Mouse (Mus musculus) lung, embryonic 15.5 days (tissue): Measurements from ENCODE around the gene Arid5a. TPM values are rescaled to one million over a fixed set of nuclear protein-coding genes. Genes with fewer than 3 reads are reported as not detected.
A peak's percentile ranks its signal among the peaks of the same experiment; 100 is the strongest.

Experiments used
- ATAC-seq: fragments of 200-750 bp; cut with Nextera tagmentation; 2 replicates; pipeline ENCODE4 v1.8.0; 2017; ENCODE audit warnings: moderate number of reproducible peaks, borderline replicate concordance; ENCODE audit not compliant: low FRiP score, low TSS enrichment; ENCODE audit errors: extremely low read depth
- H3K27ac ChIP-seq: fragments of 300-500 bp; sonication (generic); 2 replicates; pipeline ENCODE4 v1.5.1; 2015; ENCODE audit warnings: moderate library complexity, mild to moderate bottlenecking, inconsistent platforms
- H3K27me3 ChIP-seq: fragments of 300-500 bp; sonication (generic); 2 replicates; pipeline ENCODE4 v1.6.1; 2015; ENCODE audit warnings: inconsistent platforms
- H3K36me3 ChIP-seq: fragments of 300-500 bp; sonication (generic); 2 replicates; pipeline ENCODE4 v1.6.1; 2015; ENCODE audit warnings: inconsistent platforms
- H3K4me1 ChIP-seq: fragments of 300-500 bp; sonication (generic); 2 replicates; pipeline ENCODE4 v1.6.1; 2015; ENCODE audit warnings: inconsistent platforms
- H3K4me2 ChIP-seq: fragments of 300-500 bp; sonication (generic); 2 replicates; pipeline ENCODE4 v1.6.1; 2015; ENCODE audit warnings: inconsistent platforms, mild to moderate bottlenecking, moderate library complexity
- H3K4me3 ChIP-seq: fragments of 300-500 bp; sonication (generic); 2 replicates; pipeline ENCODE4 v1.5.1; 2015; ENCODE audit warnings: mild to moderate bottlenecking, inconsistent platforms
- H3K9ac ChIP-seq: fragments of 300-500 bp; sonication (generic); 2 replicates; pipeline ENCODE4 v1.6.1; 2015; ENCODE audit warnings: inconsistent platforms
- H3K9me3 ChIP-seq: fragments of 300-500 bp; sonication (generic); 2 replicates; pipeline ENCODE4 v1.6.1; 2016; ENCODE audit warnings: inconsistent platforms
- WGBS: fragments of 180-500 bp; shearing (Covaris S2); methylation state at CpG from one replicate; pipeline ENCODE4 v1.1.7; 2015; 5-methylcytosine and 5-hydroxymethylcytosine counted together
- polyA plus RNA-seq: library from polyadenylated mRNA; unstranded; fragments of >200 nt; fragmentation: Nextera tagmentation; extraction: Ambion mirVana; gene quantifications from 2 replicates; pipeline ENCODE4 v1.2.1, GENCODE M21; 2015

Arid5a gene
- polyA plus RNA-seq, 1 experiment from 2014 or later = 8.9 TPM

DNA sequence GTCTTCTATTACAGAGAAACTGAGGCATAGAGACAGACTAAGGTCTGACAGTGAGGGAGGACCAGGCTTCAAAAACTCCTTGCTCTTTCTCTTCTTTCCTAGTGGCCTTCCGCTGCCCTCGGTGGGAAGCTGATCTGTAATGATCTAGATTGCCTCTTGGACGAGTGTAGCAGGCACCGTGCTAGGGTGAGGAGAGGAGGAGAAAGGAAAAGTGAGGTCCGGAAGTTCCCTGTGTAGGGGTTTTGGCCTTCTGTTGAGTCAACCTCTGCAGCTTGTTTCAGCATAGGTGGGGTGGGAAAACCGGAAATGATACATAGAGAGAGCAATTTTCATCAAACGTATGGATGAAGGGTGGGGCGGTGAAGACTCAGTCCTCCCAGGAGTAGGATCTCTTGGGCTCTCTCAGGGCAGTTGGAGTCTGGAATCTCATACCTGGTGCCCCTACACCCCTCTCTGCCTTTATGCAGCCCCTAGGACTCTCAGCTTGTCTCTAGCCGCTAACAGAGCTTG is 1.5 kb downstream of the Arid5a start:
- Histone ChIP-seq H3K36me3 (no peaks in the 10 kb centered on the region), H3K27ac (no peak overlapping the region), H3K27me3 (no peaks in the 10 kb centered on the region), H3K9ac (no peak overlapping the region), H3K4me2 (peak overlapping the region; percentile 95), H3K4me1 (peaks cover 22% of the 10 kb centered on the region), H3K4me3 (peak overlapping the region; percentile 74), H3K9me3 (no peaks in the 10 kb centered on the region)
- ATAC-seq = no peak
- WGBS = 53% methylated on average over 9 of the region's 9 CpGs

DNA sequence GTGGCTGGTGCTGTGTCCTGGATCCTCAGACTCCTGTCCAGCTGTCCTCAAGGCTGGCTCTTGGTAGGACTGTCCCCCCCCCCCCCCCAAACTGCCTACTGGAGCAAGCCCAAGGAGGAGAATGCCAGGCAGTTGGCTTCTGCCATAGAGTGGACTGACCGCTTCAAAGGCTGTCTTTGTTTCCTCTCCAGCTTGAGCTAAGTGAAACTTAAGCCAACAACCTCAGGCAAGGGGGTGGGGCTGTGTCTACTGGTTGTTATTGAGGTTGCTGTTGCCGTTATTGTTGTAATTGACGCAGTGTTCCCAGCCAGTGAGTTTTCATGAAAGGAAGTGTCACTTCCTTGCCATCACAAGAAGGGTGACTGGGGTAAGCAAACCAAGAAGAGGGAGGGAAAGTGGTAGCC is 2.0 kb downstream of the Arid5a start:
- no peak overlapping the region for H3K27ac ChIP-seq
- H3K9ac ChIP-seq = no peak overlapping the region
- peak overlapping the region; percentile 95 for H3K4me2 ChIP-seq
- 26% methylated on average over 3 of the region's 3 CpGs for WGBS
- no peaks in the 10 kb centered on the region for H3K27me3 ChIP-seq
- ATAC-seq = no peak
- H3K4me3 ChIP-seq = peak overlapping the region; percentile 3
- H3K36me3 ChIP-seq = no peaks in the 10 kb centered on the region
- peaks cover 22% of the 10 kb centered on the region for H3K4me1 ChIP-seq
- no peaks in the 10 kb centered on the region for H3K9me3 ChIP-seq

DNA sequence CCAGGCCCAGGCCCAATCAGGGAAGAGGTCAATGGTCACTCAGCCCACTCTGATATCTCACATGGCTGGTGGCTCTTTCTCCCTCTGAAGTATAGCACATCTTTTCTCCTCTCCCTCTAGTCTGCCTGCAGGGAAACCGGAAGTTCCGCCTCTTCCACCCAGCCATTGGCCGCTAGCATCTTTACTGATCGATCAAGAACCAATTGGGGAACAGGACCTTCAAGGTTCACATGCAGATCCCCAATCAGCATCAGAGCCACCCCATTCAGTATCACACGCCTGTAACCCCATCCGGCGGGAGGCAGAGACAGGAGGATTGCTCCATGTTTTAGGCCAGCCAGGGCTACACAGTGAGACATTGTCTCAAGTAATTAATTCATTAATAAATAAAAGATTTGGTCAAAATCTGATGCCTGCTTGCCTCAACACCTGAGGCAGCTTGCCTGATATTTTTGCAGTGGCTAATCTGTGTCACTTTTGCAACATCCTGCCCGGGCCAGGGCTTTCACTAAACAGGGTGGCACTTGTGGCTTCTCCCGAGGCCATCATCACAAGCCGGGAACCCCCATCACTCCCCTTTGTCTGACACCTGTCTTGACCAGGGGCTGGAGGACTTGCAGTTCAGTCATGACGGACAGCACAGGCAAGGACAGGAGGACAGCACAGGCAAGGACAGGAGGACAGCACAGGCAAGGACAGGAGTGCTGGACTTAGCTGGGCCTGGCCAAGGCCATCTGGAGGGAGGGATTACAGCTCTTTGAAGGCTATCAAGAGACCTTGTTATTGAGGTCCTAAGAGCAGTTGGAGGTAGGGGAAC is 7.6 kb downstream of the Arid5a start:
- Histone ChIP-seq H3K4me1 (no peaks in the 10 kb centered on the region), H3K27ac (no peak overlapping the region), H3K4me3 (no peak overlapping the region), H3K9me3 (no peaks in the 10 kb centered on the region), H3K36me3 (no peaks in the 10 kb centered on the region), H3K9ac (no peak overlapping the region), H3K27me3 (no peaks in the 10 kb centered on the region), H3K4me2 (no peak overlapping the region)
- ATAC-seq = no peak
- 86% methylated on average over 11 of the region's 11 CpGs for WGBS

DNA sequence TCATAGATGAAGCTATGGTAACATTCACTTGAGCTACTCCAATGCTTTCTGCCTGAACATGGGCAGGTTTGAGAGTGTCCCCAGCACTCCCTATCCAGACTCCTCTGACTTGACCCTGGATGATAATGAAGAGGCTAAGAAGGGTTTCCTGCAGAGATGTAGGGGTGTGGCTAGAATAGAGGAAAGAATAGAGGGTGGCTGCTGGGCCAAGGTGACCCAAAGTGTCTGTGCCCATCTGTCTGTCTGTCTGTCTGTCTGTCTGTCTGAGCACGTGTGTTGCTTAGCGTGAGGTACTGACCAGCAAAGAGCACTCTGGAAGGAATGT is 8.2 kb downstream of the Arid5a start:
- Histone ChIP-seq H3K4me1 (no peaks in the 10 kb centered on the region), H3K4me2 (no peak overlapping the region), H3K9me3 (no peaks in the 10 kb centered on the region), H3K36me3 (no peaks in the 10 kb centered on the region), H3K4me3 (no peak overlapping the region), H3K9ac (no peak overlapping the region), H3K27me3 (no peaks in the 10 kb centered on the region), H3K27ac (no peak overlapping the region)
- WGBS = 76% methylated on average over 2 of the region's 2 CpGs
- ATAC-seq = no peak

DNA sequence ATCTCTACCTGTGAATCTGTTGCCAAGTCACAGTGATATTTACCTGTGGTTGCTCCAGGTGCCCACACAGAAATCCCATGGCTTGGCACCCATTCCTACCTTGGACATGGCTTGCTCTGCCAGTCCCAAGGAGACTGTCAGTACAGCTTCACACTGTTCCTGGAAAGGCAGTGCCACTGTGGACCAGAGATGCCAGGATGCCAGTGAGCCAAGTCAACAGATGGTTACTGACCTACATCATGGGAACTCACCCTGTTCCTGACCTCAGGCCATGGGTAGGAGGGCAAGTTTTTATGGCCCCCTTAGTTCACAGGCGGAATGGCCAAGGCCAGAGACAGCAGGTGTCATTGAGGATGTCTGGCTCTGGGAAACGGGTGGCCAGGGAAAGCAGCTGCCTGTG is 13.6 kb downstream of the Arid5a start:
- Histone ChIP-seq H3K4me2 (no peak overlapping the region), H3K27me3 (no peaks in the 10 kb centered on the region), H3K9ac (no peak overlapping the region), H3K4me3 (no peak overlapping the region), H3K36me3 (no peaks in the 10 kb centered on the region), H3K27ac (no peak overlapping the region), H3K4me1 (peaks cover 10% of the 10 kb centered on the region), H3K9me3 (no peaks in the 10 kb centered on the region)
- ATAC-seq = no peak
- WGBS = 81% methylated on average over 2 of the region's 2 CpGs

DNA sequence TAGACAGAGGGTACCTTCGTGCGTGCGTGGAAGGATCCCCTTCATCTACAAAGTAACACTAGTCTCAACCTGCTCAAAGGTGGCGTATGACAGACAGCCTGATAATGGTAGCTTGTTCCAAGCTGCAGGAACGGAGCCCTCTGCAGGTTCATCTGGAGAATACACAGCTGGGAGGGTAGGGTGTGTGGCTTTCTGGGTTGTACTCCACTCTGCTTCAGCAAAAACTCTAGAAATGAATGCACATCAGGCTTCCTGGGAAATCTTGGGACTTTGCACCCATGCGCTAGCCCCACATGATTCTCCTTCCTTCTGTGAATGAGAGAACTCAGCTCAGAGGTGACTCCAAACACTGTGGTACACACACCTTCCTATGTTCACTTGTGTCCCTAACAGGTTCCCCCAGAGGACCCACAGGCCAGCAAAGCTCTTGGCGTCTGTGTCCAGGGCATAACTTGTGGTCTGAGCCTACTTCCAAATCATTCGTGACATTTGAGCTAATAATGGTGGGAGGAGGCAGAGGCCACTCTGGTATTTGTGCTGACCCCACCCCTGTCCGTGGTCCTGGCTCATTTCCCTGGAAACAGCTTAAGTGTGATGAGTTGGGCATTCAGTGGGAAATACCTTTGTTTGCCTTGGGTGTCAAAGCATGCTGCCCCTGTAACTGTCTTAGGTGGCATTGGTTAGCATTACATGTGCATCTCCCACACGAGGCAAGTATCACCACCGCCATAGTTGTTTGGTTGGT is 14.5 kb downstream of the Arid5a start:
- no peak overlapping the region for H3K4me3 ChIP-seq
- H3K27me3 ChIP-seq = no peaks in the 10 kb centered on the region
- no peaks in the 10 kb centered on the region for H3K9me3 ChIP-seq
- no peaks in the 10 kb centered on the region for H3K36me3 ChIP-seq
- H3K9ac ChIP-seq = no peak overlapping the region
- ATAC-seq = no peak
- no peak overlapping the region for H3K27ac ChIP-seq
- no peak overlapping the region for H3K4me2 ChIP-seq
- H3K4me1 ChIP-seq = peaks cover 10% of the 10 kb centered on the region
- 61% methylated on average over 11 of the region's 11 CpGs for WGBS

DNA sequence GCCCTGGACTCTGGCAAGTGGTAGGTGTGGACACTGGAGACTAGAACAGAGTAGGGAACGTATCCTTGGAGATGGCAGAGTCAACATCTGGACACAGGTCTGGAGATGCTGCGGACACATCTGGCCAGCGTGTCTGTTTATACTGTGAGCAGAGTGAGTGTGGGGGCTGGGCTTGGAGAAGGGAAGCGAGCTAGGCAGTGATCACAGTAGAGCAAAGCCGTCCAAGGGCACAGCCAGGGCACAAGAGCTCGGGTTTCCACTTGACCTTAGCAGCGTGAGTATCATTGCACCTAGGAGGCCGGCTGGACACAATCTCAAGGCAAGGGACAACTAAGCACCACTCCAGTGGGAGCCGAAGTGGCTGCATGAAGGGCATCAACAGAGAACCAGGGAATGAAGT is 15.5 kb downstream of the Arid5a start:
- no peak overlapping the region for H3K27ac ChIP-seq
- H3K4me3 ChIP-seq = no peak overlapping the region
- no peaks in the 10 kb centered on the region for H3K9me3 ChIP-seq
- no peaks in the 10 kb centered on the region; the same call in 1 of the 2 replicates for H3K36me3 ChIP-seq
- no peak for ATAC-seq
- no peaks in the 10 kb centered on the region for H3K27me3 ChIP-seq
- WGBS = 20% methylated on average over 9 of the region's 9 CpGs
- H3K9ac ChIP-seq = no peak overlapping the region
- no peak overlapping the region for H3K4me2 ChIP-seq
- peaks cover 10% of the 10 kb centered on the region for H3K4me1 ChIP-seq

DNA sequence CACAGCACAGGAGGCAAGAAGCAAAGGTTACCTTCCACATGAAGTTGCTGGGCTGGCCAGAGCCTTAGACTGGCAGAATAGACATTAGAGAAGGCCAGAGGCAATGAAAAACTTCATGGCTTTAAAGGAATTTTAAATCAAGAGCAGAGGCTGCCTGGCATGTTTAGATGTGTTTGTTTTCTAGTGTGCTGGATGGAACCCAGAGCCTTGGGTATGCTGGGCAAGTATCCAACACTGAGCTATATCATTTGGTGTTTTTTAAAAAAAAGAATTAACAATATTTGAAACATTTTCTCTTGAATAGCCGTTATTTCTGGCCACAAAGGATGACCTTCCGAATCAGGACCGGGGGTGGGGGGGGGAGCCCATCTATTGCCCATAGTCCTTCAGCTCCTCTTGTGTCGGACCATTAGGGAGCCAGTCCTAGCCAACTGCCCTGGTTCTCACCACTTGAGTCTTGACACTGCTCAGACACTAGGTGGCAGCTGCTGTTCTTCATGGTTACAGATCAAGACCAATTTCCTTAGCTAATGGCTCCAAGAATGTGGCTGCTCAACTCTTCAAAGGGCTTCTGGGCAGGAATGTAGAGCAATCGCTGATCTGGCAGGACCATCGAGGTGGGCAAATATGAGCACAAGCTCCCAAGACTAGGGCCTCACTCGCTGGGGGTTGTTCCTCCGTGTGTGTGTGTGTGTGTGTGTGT is 16.4 kb downstream of the Arid5a start:
- Histone ChIP-seq H3K27ac (peak overlapping the region; percentile 46; the same call in 1 of the 2 replicates), H3K4me2 (no peak overlapping the region), H3K4me3 (no peak overlapping the region), H3K36me3 (no peaks in the 10 kb centered on the region; the same call in 1 of the 2 replicates), H3K9ac (no peak overlapping the region), H3K27me3 (no peaks in the 10 kb centered on the region), H3K4me1 (peaks cover 10% of the 10 kb centered on the region), H3K9me3 (no peaks in the 10 kb centered on the region)
- peak; percentile 35; the same call in 1 of the 2 replicates for ATAC-seq
- WGBS = 22% methylated on average over 8 of the region's 8 CpGs

DNA sequence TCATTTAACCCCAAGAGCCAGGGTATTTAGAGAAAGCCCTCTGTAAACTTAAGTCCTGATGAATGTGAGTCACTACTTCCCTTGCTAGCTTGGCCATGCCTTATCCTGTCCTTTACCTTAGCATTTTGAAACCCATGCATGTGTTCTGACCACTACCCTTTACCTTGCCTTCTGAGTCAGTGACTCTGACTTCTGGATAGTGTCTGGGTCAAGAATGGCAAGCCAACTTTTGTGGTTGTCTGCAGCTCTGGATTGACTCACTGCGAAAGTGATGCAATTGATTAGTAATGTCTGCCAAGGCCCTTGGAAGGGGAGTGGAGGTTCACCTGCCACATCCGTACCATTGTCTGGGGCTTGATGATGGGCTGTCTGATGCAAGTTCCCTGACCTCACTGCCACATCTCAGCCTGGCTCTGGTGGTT is 18.4 kb downstream of the Arid5a start:
- WGBS = 90% methylated on average over 2 of the region's 2 CpGs
- no peaks in the 10 kb centered on the region for H3K9me3 ChIP-seq
- ATAC-seq = no peak
- no peak overlapping the region for H3K4me3 ChIP-seq
- no peak overlapping the region for H3K9ac ChIP-seq
- no peak overlapping the region for H3K4me2 ChIP-seq
- H3K27me3 ChIP-seq = no peaks in the 10 kb centered on the region
- H3K27ac ChIP-seq = no peak overlapping the region
- peaks cover 10% of the 10 kb centered on the region for H3K4me1 ChIP-seq
- H3K36me3 ChIP-seq = peaks cover 3% of the 10 kb centered on the region; the same call in 1 of the 2 replicates

DNA sequence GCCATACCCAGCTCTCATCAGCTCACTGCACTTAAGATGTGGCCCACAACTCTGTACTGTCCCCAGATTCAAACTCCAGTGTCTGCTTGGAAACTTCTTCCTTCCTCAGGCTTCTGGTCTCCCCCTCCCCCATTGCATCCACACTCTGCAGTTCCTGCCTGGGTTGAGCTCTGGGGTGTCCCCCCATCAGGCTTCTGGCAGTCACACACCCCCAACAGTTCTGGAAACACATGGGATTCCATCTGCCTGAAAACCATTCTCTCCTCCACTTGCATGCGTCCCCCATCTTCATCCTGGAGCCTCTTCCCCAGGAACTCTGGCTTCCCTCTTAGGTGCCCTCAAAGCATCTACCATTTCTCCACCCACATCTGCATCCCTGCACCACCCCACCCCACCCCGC is 19.3 kb downstream of the Arid5a start:
- H3K4me1 ChIP-seq = peaks cover 10% of the 10 kb centered on the region
- H3K27me3 ChIP-seq = no peaks in the 10 kb centered on the region
- 85% methylated on average over 2 of the region's 2 CpGs for WGBS
- H3K36me3 ChIP-seq = peaks cover 7% of the 10 kb centered on the region; the same call in 1 of the 2 replicates
- no peak overlapping the region for H3K4me2 ChIP-seq
- H3K9ac ChIP-seq = no peak overlapping the region
- no peak overlapping the region for H3K27ac ChIP-seq
- no peaks in the 10 kb centered on the region for H3K9me3 ChIP-seq
- no peak for ATAC-seq
- H3K4me3 ChIP-seq = no peak overlapping the region

DNA sequence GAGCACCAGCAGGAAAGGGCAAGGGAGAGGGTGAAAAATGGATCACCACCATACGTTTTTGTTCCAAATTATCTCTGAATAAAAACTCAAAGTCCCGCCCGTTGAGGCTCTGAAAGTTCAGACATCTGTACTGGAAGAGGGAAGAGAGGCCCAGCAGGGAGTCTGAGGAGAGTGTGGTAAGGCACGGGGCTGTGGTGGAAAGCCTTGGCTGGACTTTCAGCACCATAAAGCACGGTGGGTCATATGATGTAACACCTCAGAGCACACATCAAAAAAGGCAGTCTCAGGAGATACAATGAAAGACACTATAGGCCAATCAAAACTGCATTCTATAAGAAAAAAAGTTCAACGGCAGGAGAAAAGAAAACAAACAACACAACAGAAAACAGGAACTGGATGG is 24.2 kb downstream of the Arid5a start:
- Histone ChIP-seq H3K36me3 (peaks cover 30% of the 10 kb centered on the region), H3K9me3 (no peaks in the 10 kb centered on the region), H3K4me3 (no peak overlapping the region), H3K4me1 (no peaks in the 10 kb centered on the region), H3K27me3 (no peaks in the 10 kb centered on the region), H3K27ac (no peak overlapping the region), H3K4me2 (no peak overlapping the region), H3K9ac (no peak overlapping the region)
- 67% methylated on average over 6 of the region's 6 CpGs for WGBS
- no peak for ATAC-seq
